Mouse (Mus musculus) kidney, adult 2 months (tissue): ENCODE results near the gene Il20ra. TPM values are rescaled to one million over a fixed set of nuclear protein-coding genes. Genes with fewer than 3 reads are reported as not detected.

ENCODE experiments used
- DNase-seq: peaks from one replicate; pipeline ENCODE4 v3.0.0; 2021
- H3K27ac ChIP-seq: fragments of 200-500 bp; 2 replicates; pipeline ENCODE4 v1.5.1; 2012; ENCODE audit warnings: low read depth, low read length, control low read depth, inconsistent platforms; ENCODE audit not compliant: insufficient read depth
- H3K27me3 ChIP-seq: fragments of 200-500 bp; replicated peaks from 2 replicates; pipeline ENCODE4 v1.6.1; 2012; ENCODE audit warnings: mild to moderate bottlenecking, moderate library complexity, low read length, inconsistent platforms; ENCODE audit not compliant: control insufficient read depth, insufficient read depth
- H3K36me3 ChIP-seq: fragments of 200-500 bp; 2 replicates; pipeline ENCODE4 v1.6.1; 2012; ENCODE audit warnings: mild to moderate bottlenecking, moderate library complexity, low read length, inconsistent platforms; ENCODE audit not compliant: control insufficient read depth, insufficient read depth
- H3K4me1 ChIP-seq: fragments of 200-500 bp; 2 replicates; pipeline ENCODE4 v1.6.1; 2011; ENCODE audit warnings: low read length; ENCODE audit not compliant: control insufficient read depth, insufficient read depth
- H3K4me3 ChIP-seq: fragments of 200-500 bp; 2 replicates; pipeline ENCODE4 v1.5.1; 2011; ENCODE audit warnings: mild to moderate bottlenecking, low read depth, low read length, control low read depth; ENCODE audit not compliant: insufficient read depth
- CTCF ChIP-seq: fragments of 200-500 bp; conservative IDR thresholded peaks from 2 replicates; pipeline ENCODE4 v1.5.1; 2011; ENCODE audit warnings: low read depth, mild to moderate bottlenecking, control low read depth, low read length, moderate library complexity, mixed read lengths; ENCODE audit not compliant: insufficient read depth, insufficient read length
- POLR2A ChIP-seq: fragments of 200-500 bp; IDR thresholded peaks from one replicate; pipeline ENCODE4 v1.6.1; 2011; ENCODE audit warnings: low read depth, low read length, control low read depth
- WGBS: fragments of 180-500 bp; shearing (Covaris S2); methylation state at CpG from one replicate; pipeline ENCODE4 v1.1.7; 2018; 5-methylcytosine and 5-hydroxymethylcytosine counted together
- polyA plus RNA-seq: library from polyadenylated mRNA; depleted of rRNA; stranded (reverse); fragments of >200 nt; gene quantifications from 2 replicates; pipeline ENCODE4 v1.2.3, GENCODE M21; 2012; rRNA removed

Il20ra gene
- polyA plus RNA-seq, 1 experiment: 0.06 TPM

DNA sequence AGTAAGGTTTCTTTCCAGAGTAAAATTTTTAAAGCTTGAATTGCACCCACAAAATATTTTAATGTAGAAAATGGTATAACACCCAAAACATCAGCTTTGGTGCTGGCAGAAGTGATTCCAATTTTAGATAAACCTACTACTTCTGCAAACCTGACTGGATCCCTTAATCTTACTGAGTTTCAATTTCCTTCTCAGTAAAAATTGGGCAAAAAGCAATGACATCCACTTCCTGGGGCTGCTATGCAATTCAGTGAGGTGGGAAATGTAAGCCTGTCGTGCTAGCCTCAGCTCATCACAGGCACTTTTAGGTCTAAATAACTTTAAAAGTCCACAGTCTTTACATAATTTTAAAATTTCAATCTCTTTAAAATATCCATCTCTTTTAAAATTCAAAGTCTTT lies 33.8 kb downstream of the Il20ra start:
- TF ChIP-seq CTCF: no peak
- TF ChIP-seq POLR2A: no peak
- H3K4me1 ChIP-seq: no peaks in the 10 kb centered on the region
- 81% methylated on average over 1 of the region's 1 CpGs for whole genome bisulfite sequencing

DNA sequence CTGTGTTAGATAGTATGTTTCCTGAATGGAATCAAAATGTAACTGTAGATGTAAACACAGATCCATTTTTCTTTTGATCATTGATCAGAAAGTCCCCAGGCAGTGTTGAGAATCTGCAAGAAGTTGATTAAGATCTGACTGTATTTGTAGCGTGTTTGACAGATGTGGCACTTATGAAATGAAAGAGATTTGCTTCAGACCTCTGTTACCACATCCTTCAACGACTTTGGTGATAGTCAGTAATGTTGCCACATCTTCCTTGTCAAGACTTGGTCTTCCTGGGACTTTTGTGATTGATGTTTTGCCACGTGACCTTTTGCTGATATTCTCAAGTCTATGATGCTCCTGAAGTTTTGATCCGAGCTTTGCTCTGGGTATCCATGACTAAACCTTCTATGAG lies 35.3 kb downstream of the Il20ra start:
- H3K4me3 ChIP-seq: no peak overlapping the region
- no peaks in the 10 kb centered on the region for H3K27me3 ChIP-seq
- TF ChIP-seq POLR2A: no peak
- TF ChIP-seq CTCF: no peak
- no peaks in the 10 kb centered on the region for H3K36me3 ChIP-seq
- 81% methylated on average over 4 of the region's 4 CpGs for WGBS
- no peak overlapping the region for H3K27ac ChIP-seq
- no peaks in the 10 kb centered on the region for H3K4me1 ChIP-seq
- no peak for DNase-seq

More for the DNA sequence above, 33.8 kb downstream of the Il20ra start:
- no peaks in the 10 kb centered on the region for H3K36me3 ChIP-seq
- H3K27ac ChIP-seq: no peak overlapping the region
- no peaks in the 10 kb centered on the region for H3K27me3 ChIP-seq
- DNase-seq: no peak
- H3K4me3 ChIP-seq: no peak overlapping the region

DNA sequence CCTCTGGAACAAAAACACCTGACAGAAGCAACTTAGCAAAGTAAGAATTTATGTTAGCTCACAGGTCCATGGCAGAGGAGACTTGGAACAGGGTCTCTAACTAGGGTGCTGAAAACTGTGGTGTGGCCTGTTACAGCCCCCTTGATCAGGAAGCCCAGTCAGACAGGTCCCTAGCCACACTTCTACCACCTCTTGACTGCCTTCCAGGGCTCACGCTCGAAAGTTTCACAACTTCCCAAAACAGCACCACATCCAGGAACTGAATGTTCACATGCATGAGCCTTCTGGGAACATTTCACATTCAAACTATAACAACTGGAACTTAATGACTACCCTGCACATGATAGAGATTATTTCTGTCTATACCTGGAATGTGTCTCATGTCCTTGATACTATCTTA lies 53.1 kb downstream of the Il20ra start:
- TF ChIP-seq CTCF (no peak), POLR2A (no peak)
- no peak overlapping the region for H3K27ac ChIP-seq
- H3K36me3 ChIP-seq: no peaks in the 10 kb centered on the region
- H3K27me3 ChIP-seq: no peaks in the 10 kb centered on the region; the same call in 1 of the 2 replicates
- WGBS: 75% methylated on average over 2 of the region's 2 CpGs
- DNase-seq: no peak
- no peak overlapping the region for H3K4me3 ChIP-seq
- H3K4me1 ChIP-seq: no peaks in the 10 kb centered on the region

DNA sequence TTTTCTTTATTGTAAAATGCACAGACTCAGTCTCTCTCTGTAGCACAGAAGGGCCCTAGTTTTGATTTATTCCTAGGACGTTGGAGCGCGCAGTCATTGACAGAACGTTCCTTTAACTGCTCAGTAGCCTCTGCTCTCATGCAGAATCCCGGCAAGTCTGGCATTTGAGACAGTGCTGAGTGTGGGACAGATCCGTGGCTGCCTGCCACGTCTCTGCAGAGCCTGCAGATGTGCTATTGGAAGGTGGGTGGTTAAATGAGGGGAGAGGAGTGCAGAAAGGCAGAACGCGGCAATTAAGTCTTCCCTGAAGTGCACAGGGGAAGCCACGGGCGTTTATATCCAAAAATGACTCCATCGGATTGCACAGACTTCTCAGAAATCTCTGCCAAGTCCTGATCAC lies 66.7 kb downstream of the Il20ra start:
- DNase-seq: no peak
- Histone ChIP-seq H3K27ac (no peak overlapping the region), H3K27me3 (no peaks in the 10 kb centered on the region), H3K4me3 (no peak overlapping the region), H3K4me1 (no peaks in the 10 kb centered on the region), H3K36me3 (no peaks in the 10 kb centered on the region)
- WGBS: 62% methylated on average over 12 of the region's 12 CpGs
- TF ChIP-seq CTCF: no peak
- no peak for TF ChIP-seq POLR2A

DNA sequence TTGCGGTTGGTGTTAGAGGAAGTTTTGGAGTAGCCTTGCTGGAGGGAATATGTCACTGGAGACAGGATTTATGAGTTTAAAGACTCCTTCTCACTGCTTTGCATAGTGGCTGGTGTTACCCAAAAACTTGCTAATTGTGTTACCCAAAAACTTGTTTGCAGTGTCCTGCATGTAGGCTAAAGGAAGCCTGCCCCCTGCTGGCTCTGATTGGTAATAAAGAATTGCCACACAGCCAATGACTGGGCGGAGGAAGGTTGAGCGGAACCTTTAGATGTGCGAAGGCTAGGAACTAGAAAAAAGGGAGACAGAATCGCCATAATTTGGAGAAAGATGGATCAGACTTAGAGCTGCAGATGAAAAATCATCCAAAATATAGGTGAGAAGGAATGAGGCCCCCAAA lies 69.0 kb downstream of the Il20ra start:
- H3K27ac ChIP-seq: no peak overlapping the region
- H3K4me1 ChIP-seq: no peaks in the 10 kb centered on the region
- H3K4me3 ChIP-seq: no peak overlapping the region
- TF ChIP-seq CTCF (peak; percentile 45), POLR2A (no peak)
- peak; percentile 13 for DNase-seq
- H3K36me3 ChIP-seq: no peaks in the 10 kb centered on the region
- WGBS: 81% methylated on average over 5 of the region's 5 CpGs
- no peaks in the 10 kb centered on the region for H3K27me3 ChIP-seq

DNA sequence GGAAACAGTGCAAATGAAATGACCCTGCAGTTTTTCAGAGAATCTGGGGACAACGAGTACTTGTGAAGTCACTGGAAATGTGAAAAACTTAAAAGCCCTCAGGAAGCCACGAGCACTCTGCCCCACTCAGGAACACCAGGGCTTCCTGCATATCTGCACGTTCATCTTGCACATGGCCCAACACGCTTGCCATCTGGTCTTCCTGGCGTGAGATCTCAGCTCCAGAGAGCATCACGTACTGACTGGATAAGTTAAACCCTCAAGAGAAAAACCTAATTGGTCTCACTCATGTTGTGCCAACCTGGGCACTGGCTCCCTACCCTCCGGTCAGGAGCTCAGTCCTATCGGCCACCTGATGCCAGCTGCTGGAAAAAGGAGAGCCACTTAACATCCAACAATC lies 82.6 kb downstream of the Il20ra start:
- no peak overlapping the region for H3K4me3 ChIP-seq
- no peaks in the 10 kb centered on the region for H3K27me3 ChIP-seq
- WGBS: 69% methylated on average over 8 of the region's 8 CpGs
- H3K4me1 ChIP-seq: no peaks in the 10 kb centered on the region
- H3K36me3 ChIP-seq: no peaks in the 10 kb centered on the region
- no peak for TF ChIP-seq POLR2A
- no peak for TF ChIP-seq CTCF
- no peak overlapping the region for H3K27ac ChIP-seq
- no peak for DNase-seq

DNA sequence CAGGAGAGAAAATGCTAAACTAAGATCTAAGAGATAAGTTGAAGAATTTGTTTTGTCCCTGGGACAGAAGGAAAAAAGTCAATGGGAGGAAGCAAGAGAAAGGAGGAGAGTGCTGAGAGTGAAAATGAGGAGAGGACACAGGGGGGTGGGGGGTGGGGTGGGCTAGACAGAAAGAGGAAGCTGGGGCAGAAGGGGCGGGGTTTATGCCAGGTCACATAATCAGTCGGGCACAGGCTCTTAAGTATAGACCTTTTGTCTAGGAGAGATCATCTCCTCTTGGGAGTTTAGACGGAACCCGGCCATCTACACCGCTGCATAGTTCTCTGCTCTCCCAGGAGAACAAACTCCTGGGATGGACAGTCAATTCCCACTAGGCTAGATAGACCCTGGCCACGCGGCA lies 90.6 kb downstream of the Il20ra start:
- Histone ChIP-seq H3K27me3 (no peaks in the 10 kb centered on the region), H3K4me1 (no peaks in the 10 kb centered on the region), H3K4me3 (no peak overlapping the region), H3K36me3 (no peaks in the 10 kb centered on the region), H3K27ac (no peak overlapping the region)
- TF ChIP-seq POLR2A (no peak), CTCF (no peak)
- DNase-seq: no peak
- WGBS: 83% methylated on average over 7 of the region's 7 CpGs

DNA sequence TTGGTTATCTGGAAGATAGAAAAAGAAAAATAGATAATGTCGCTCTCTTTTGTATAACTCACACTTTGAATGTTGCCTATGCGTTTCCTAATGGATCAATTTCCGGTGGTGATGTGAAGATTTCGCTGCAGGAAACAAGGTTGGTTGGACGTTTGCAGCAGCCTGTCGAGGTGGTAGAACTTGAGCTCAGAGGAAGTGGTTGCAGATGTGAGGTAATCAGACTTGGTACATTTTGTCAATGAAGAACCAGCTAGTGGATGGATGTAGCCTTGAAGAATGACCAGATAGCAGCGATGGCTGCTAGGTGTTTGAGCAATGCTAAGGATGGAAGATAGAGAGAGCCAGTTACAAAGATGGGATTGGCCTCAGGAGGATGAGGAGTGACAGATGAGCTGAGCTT lies 92.4 kb downstream of the Il20ra start:
- Histone ChIP-seq H3K27me3 (no peaks in the 10 kb centered on the region), H3K4me1 (no peaks in the 10 kb centered on the region), H3K4me3 (no peak overlapping the region), H3K27ac (no peak overlapping the region), H3K36me3 (no peaks in the 10 kb centered on the region)
- 81% methylated on average over 7 of the region's 7 CpGs for WGBS
- DNase-seq: no peak
- TF ChIP-seq CTCF (no peak), POLR2A (no peak)

Other genes starting within 250 kb of the Il20ra start
- gene Ifngr1, start 120.6 kb upstream of the Il20ra start, polyA plus RNA-seq: 17.2 and 23.9 TPM in 2 replicates
- 0.67 TPM in 1 of 2 replicates, not detected in the other for gene Il22ra2, start 90.6 kb upstream of the Il20ra start, polyA plus RNA-seq
- gene Slc35d3, start 138.9 kb downstream of the Il20ra start, polyA plus RNA-seq: 0.08 and 0.20 TPM in 2 replicates
- gene Pex7, start 195.1 kb downstream of the Il20ra start, polyA plus RNA-seq: 87.4 and 90.9 TPM in 2 replicates
- 9.0 and 11.3 TPM in 2 replicates for gene Map3k5, start 221.9 kb downstream of the Il20ra start, polyA plus RNA-seq